Mouse (Mus musculus): ENCODE measurements around the gene Itga3. TPM values are rescaled to one million over a fixed set of nuclear protein-coding genes. Genes with fewer than 3 reads are reported as not detected.

Itga3 gene
- total RNA-seq, 2 experiments from 2014 or later = 4.3 to 5.2 TPM

- DNase-seq = peak; percentile 19
- Histone ChIP-seq H3K4me3 (no peak overlapping the region), H3K27ac (no peak overlapping the region)
- intact Hi-C loops (cut with DNase I) = loop anchor here (10.0 kb wide), 1 partner anchor 180 kb away; no protein-coding TSS in a partner anchor
- TF ChIP-seq CTCF (IDR thresholded peaks at IDR 0.05) = no peak
Observed at GRCm38 (mm10) chr11:95044185-95044870, 32.3 kb downstream of the Itga3 start.

GRCm38 (mm10) chr11:95043608-95044007 lies 33.0 kb downstream of the Itga3 start:
- TF ChIP-seq CTCF (IDR thresholded peaks at IDR 0.05) = no peak
- H3K27ac ChIP-seq = no peak overlapping the region
- intact Hi-C loops (cut with DNase I) = loop anchor here (2.0 to 10.0 kb wide), 2 partner anchors 103 to 179 kb away; no protein-coding TSS in a partner anchor
- peak; percentile 11 for DNase-seq
- H3K4me3 ChIP-seq = no peak overlapping the region

- Histone ChIP-seq H3K27ac (no peak overlapping the region; the same call in 1 of the 2 replicates), H3K4me3 (no peak overlapping the region)
- intact Hi-C loops (cut with DNase I) = loop anchor here (2.0 to 10.0 kb wide), 2 partner anchors 102 to 178 kb away; no protein-coding TSS in a partner anchor
- DNase-seq = peak; percentile 16
- TF ChIP-seq CTCF (IDR thresholded peaks at IDR 0.05) = no peak
Observed at GRCm38 (mm10) chr11:95043060-95043459, 33.5 kb downstream of the Itga3 start.

- TF ChIP-seq CTCF (IDR thresholded peaks at IDR 0.05) = peak; percentile 89
- peak overlapping the region; percentile 92 for H3K4me3 ChIP-seq
- intact Hi-C loops (cut with DNase I) = loop anchor here (2.0 to 10.0 kb wide), 2 partner anchors 101 to 177 kb away; no protein-coding TSS in a partner anchor
- peak; percentile 89 for DNase-seq
- peak overlapping the region; percentile 98 for H3K27ac ChIP-seq
Observed at GRCm38 (mm10) chr11:95042096-95042495, 34.5 kb downstream of the Itga3 start.

- intact Hi-C loops (cut with DNase I) = loop anchor here (2.0 to 10.0 kb wide), 2 partner anchors 62 to 176 kb away; no protein-coding TSS in a partner anchor
- TF ChIP-seq CTCF (IDR thresholded peaks at IDR 0.05) = no peak
- peak within 1 kb of the TSS; percentile 92 for H3K4me3 ChIP-seq
- H3K27ac ChIP-seq = peak within 1 kb of the TSS; percentile 98
- peak; percentile 98 for DNase-seq
Observed at GRCm38 (mm10) chr11:95041139-95041609, 35.4 kb downstream of the Itga3 start, which contains the start of gene Pdk2. Gene Pdk2, minus strand, starts transcription at chr11:95041354.

GRCm38 (mm10) chr11:95040491-95041138 lies 36.0 kb downstream of the Itga3 start:
- no peak for TF ChIP-seq CTCF (IDR thresholded peaks at IDR 0.05)
- DNase-seq = peak; percentile 94
- intact Hi-C loops (cut with DNase I) = loop anchor here (2.0 to 10.0 kb wide), 2 partner anchors 62 to 176 kb away; no protein-coding TSS in a partner anchor
- H3K4me3 ChIP-seq = peak overlapping the region; percentile 92
- H3K27ac ChIP-seq = peak overlapping the region; percentile 98

- Histone ChIP-seq H3K4me3 (peak overlapping the region; percentile 92), H3K27ac (peak overlapping the region; percentile 98)
- no peak for TF ChIP-seq CTCF (IDR thresholded peaks at IDR 0.05)
- intact Hi-C loops (cut with DNase I) = loop anchor here (2.0 to 10.0 kb wide), 2 partner anchors 61 to 175 kb away; no protein-coding TSS in a partner anchor
- DNase-seq = no peak
Observed at GRCm38 (mm10) chr11:95039766-95040165, 36.8 kb downstream of the Itga3 start.

- intact Hi-C loops (cut with DNase I) = no loop called here
- TF ChIP-seq CTCF (IDR thresholded peaks at IDR 0.05) = no peak
- Histone ChIP-seq H3K27ac (peak overlapping the region; percentile 98), H3K4me3 (peak overlapping the region; percentile 92)
- no peak for DNase-seq
Observed at GRCm38 (mm10) chr11:95038818-95039655, 37.6 kb downstream of the Itga3 start.

GRCm38 (mm10) chr11:95038156-95038817 lies 38.3 kb downstream of the Itga3 start:
- TF ChIP-seq CTCF (IDR thresholded peaks at IDR 0.05) = no peak
- intact Hi-C loops (cut with DNase I) = no loop called here
- Histone ChIP-seq H3K4me3 (no peak overlapping the region; the same call in 1 of the 2 replicates), H3K27ac (peak overlapping the region; percentile 35; the same call in 1 of the 2 replicates)
- DNase-seq = no peak

- TF ChIP-seq CTCF (IDR thresholded peaks at IDR 0.05) = no peak
- intact Hi-C loops (cut with DNase I) = no loop called here
- H3K27ac ChIP-seq = peak overlapping the region; percentile 6; the same call in 1 of the 2 replicates
Observed at GRCm38 (mm10) chr11:95037306-95037705, 39.3 kb downstream of the Itga3 start.

GRCm38 (mm10) chr11:95036521-95036920 lies 40.1 kb downstream of the Itga3 start:
- intact Hi-C loops (cut with DNase I) = no loop called here
- no peak for DNase-seq

More at GRCm38 (mm10) chr11:95037306-95037705, 39.3 kb downstream of the Itga3 start:
- DNase-seq = no peak
- H3K4me3 ChIP-seq = no peak overlapping the region

More at GRCm38 (mm10) chr11:95036521-95036920, 40.1 kb downstream of the Itga3 start:
- TF ChIP-seq CTCF (IDR thresholded peaks at IDR 0.05) = no peak
- H3K4me3 ChIP-seq = no peak overlapping the region
- H3K27ac ChIP-seq = no peak overlapping the region

Measured in gastrocnemius, adult 2 months (tissue).